Mouse (Mus musculus): ENCODE results near the gene Grin2d. TPM values are rescaled to one million over a fixed set of nuclear protein-coding genes. Genes with fewer than 3 reads are reported as not detected.

The Grin2d gene
- total and polyA plus RNA-seq, 2 experiments from 2014 or later, result 6.6 to 51.6 TPM

- H3K36me3 ChIP-seq (ENCODE audit: insufficient read depth, low read length), result peaks cover 22% of the 10 kb centered on the region
- H3K27me3 ChIP-seq (ENCODE audit: insufficient read depth, low read length), result no peaks in the 10 kb centered on the region
- peak; percentile 40 for DNase-seq (ENCODE audit: low spot score)
- peaks cover 13% of the 10 kb centered on the region for H3K4me1 ChIP-seq (ENCODE audit: insufficient read depth, low read length)
- H3K9ac ChIP-seq (replicated peaks; ENCODE audit: low read length, poor library complexity, severe bottlenecking), result no peak overlapping the region
- 20% methylated on average over 10 of the region's 10 CpGs for WGBS
- H3K4me2 ChIP-seq (ENCODE audit: low read depth, low read length, poor library complexity, severe bottlenecking), result peak overlapping the region; percentile 50
- no peak for ATAC-seq (ENCODE audit: low FRiP score)
- no peaks in the 10 kb centered on the region for H3K9me3 ChIP-seq (ENCODE audit: low read length)
- no peak for TF ChIP-seq CTCF (IDR thresholded peaks at IDR 0.05)
- peak overlapping the region; percentile 64 for H3K27ac ChIP-seq (ENCODE audit: low read depth, low read length)
- H3K4me3 ChIP-seq (ENCODE audit: low read depth, low read length), result no peak overlapping the region
Observed at GRCm38 (mm10) chr7:45815323-45815983, 62.7 kb downstream of the Grin2d start.

GRCm38 (mm10) chr7:45814841-45815240, 63.3 kb downstream of the Grin2d start:
- Histone ChIP-seq H3K4me2 (ENCODE audit: low read depth, low read length, poor library complexity, severe bottlenecking) (peak overlapping the region; percentile 50), H3K27ac (ENCODE audit: low read depth, low read length) (peak overlapping the region; percentile 64), H3K4me3 (ENCODE audit: low read depth, low read length) (peak overlapping the region; percentile 31), H3K36me3 (ENCODE audit: insufficient read depth, low read length) (peaks cover 28% of the 10 kb centered on the region), H3K27me3 (ENCODE audit: insufficient read depth, low read length) (no peaks in the 10 kb centered on the region), H3K9me3 (ENCODE audit: low read length) (no peaks in the 10 kb centered on the region), H3K9ac (replicated peaks; ENCODE audit: low read length, poor library complexity, severe bottlenecking) (no peak overlapping the region), H3K4me1 (ENCODE audit: insufficient read depth, low read length) (peaks cover 13% of the 10 kb centered on the region)
- 2% methylated on average over 5 of the region's 5 CpGs for WGBS
- ATAC-seq (ENCODE audit: low FRiP score) (no peak), DNase-seq (ENCODE audit: low spot score) (no peak)
- no peak for TF ChIP-seq CTCF (IDR thresholded peaks at IDR 0.05)

- H3K27me3 ChIP-seq (ENCODE audit: insufficient read depth, low read length), result no peaks in the 10 kb centered on the region
- peak within 1 kb of the TSS; percentile 98 for H3K27ac ChIP-seq (ENCODE audit: low read depth, low read length)
- under 1% methylated on average over 59 of the region's 92 CpGs for WGBS
- ATAC-seq (ENCODE audit: low FRiP score) (peak; percentile 98), DNase-seq (ENCODE audit: low spot score) (peak; percentile 100)
- peak; percentile 29; the same call in 1 of the 2 replicates for TF ChIP-seq CTCF (IDR thresholded peaks at IDR 0.05)
- peak within 1 kb of the TSS; percentile 92 for H3K4me3 ChIP-seq (ENCODE audit: low read depth, low read length)
- peak within 1 kb of the TSS; percentile 77 for H3K4me2 ChIP-seq (ENCODE audit: low read depth, low read length, poor library complexity, severe bottlenecking)
- H3K4me1 ChIP-seq (ENCODE audit: insufficient read depth, low read length), result peaks cover 13% of the 10 kb centered on the region
- H3K36me3 ChIP-seq (ENCODE audit: insufficient read depth, low read length), result peaks cover 35% of the 10 kb centered on the region
- peak within 1 kb of the TSS; percentile 100 for H3K9ac ChIP-seq (replicated peaks; ENCODE audit: low read length, poor library complexity, severe bottlenecking)
- H3K9me3 ChIP-seq (ENCODE audit: low read length), result no peaks in the 10 kb centered on the region
Observed at GRCm38 (mm10) chr7:45813787-45814779, 64.1 kb downstream of the Grin2d start, which contains the start of gene Cyth2. TSS of gene Cyth2 (minus strand) at chr7:45814581.

- DNase-seq (ENCODE audit: low spot score) (no peak), ATAC-seq (ENCODE audit: low FRiP score) (no peak)
- Histone ChIP-seq H3K4me2 (ENCODE audit: low read depth, low read length, poor library complexity, severe bottlenecking) (peak overlapping the region; percentile 77), H3K36me3 (ENCODE audit: insufficient read depth, low read length) (peaks cover 46% of the 10 kb centered on the region), H3K4me3 (ENCODE audit: low read depth, low read length) (peak overlapping the region; percentile 92), H3K27ac (ENCODE audit: low read depth, low read length) (peak overlapping the region; percentile 98; the same call in 1 of the 2 replicates), H3K4me1 (ENCODE audit: insufficient read depth, low read length) (peaks cover 13% of the 10 kb centered on the region), H3K9me3 (ENCODE audit: low read length) (no peaks in the 10 kb centered on the region), H3K9ac (replicated peaks; ENCODE audit: low read length, poor library complexity, severe bottlenecking) (peak overlapping the region; percentile 100), H3K27me3 (ENCODE audit: insufficient read depth, low read length) (no peaks in the 10 kb centered on the region)
- no peak for TF ChIP-seq CTCF (IDR thresholded peaks at IDR 0.05)
- 82% methylated on average over 8 of the region's 8 CpGs for WGBS
Observed at GRCm38 (mm10) chr7:45812921-45813320, 65.3 kb downstream of the Grin2d start.

GRCm38 (mm10) chr7:45809276-45810075, 68.7 kb downstream of the Grin2d start:
- Histone ChIP-seq H3K27ac (ENCODE audit: low read depth, low read length) (no peak overlapping the region), H3K36me3 (ENCODE audit: insufficient read depth, low read length) (peaks cover 65% of the 10 kb centered on the region), H3K4me1 (ENCODE audit: insufficient read depth, low read length) (peaks cover 6% of the 10 kb centered on the region; the same call in 1 of the 2 replicates), H3K9ac (replicated peaks; ENCODE audit: low read length, poor library complexity, severe bottlenecking) (no peak overlapping the region), H3K4me2 (ENCODE audit: low read depth, low read length, poor library complexity, severe bottlenecking) (no peak overlapping the region), H3K9me3 (ENCODE audit: low read length) (no peaks in the 10 kb centered on the region), H3K27me3 (ENCODE audit: insufficient read depth, low read length) (no peaks in the 10 kb centered on the region), H3K4me3 (ENCODE audit: low read depth, low read length) (no peak overlapping the region)
- DNase-seq (ENCODE audit: low spot score) (peak; percentile 21), ATAC-seq (ENCODE audit: low FRiP score) (no peak)
- WGBS, result 83% methylated on average over 14 of the region's 14 CpGs
- no peak for TF ChIP-seq CTCF (IDR thresholded peaks at IDR 0.05)
